Mouse (Mus musculus): ENCODE measurements at regions not wholly inside any gene's neighbourhood (a gene's known extent, or its start where the extent isn't known, plus 50 kb on each side); places are given as distances from the start of the nearest gene placed in this dataset.

GRCm38 (mm10) chr8:49631286-49631685 lies 787.5 kb upstream of the Tenm3 start:
- DNase-seq, result no peak

- DNase-seq, result no peak
Observed at GRCm38 (mm10) chr8:49627966-49628495, 784.3 kb upstream of the Tenm3 start.

GRCm38 (mm10) chr8:49595501-49595900 lies 751.8 kb upstream of the Tenm3 start:
- DNase-seq, result no peak

GRCm38 (mm10) chr8:49567423-49567822 lies 723.7 kb upstream of the Tenm3 start:
- DNase-seq, result no peak

GRCm38 (mm10) chr8:49563499-49564279 lies 719.9 kb upstream of the Tenm3 start:
- no peak for DNase-seq

GRCm38 (mm10) chr8:49562976-49563375 lies 719.2 kb upstream of the Tenm3 start:
- DNase-seq, result no peak

- DNase-seq, result no peak
Observed at GRCm38 (mm10) chr8:49555724-49556457, 712.1 kb upstream of the Tenm3 start.

GRCm38 (mm10) chr8:49553175-49553574 lies 709.4 kb upstream of the Tenm3 start:
- no peak for DNase-seq

- DNase-seq, result no peak
Observed at GRCm38 (mm10) chr8:49543321-49543720, 699.6 kb upstream of the Tenm3 start.

- DNase-seq, result no peak
Observed at GRCm38 (mm10) chr8:49541337-49541736, 697.6 kb upstream of the Tenm3 start.

- DNase-seq, result no peak
Observed at GRCm38 (mm10) chr8:49533412-49534351, 689.9 kb upstream of the Tenm3 start.

- DNase-seq, result peak; percentile 4 to 15
Observed at GRCm38 (mm10) chr8:49529294-49529693, 685.5 kb upstream of the Tenm3 start.

GRCm38 (mm10) chr8:49492906-49493305 lies 649.2 kb upstream of the Tenm3 start:
- DNase-seq, result no peak

- DNase-seq, result no peak
Observed at GRCm38 (mm10) chr8:49485284-49485683, 641.5 kb upstream of the Tenm3 start.

- DNase-seq, result no peak
Observed at GRCm38 (mm10) chr8:49481476-49481992, 637.8 kb upstream of the Tenm3 start.

GRCm38 (mm10) chr8:49465911-49466518 lies 622.3 kb upstream of the Tenm3 start:
- no peak for DNase-seq

GRCm38 (mm10) chr8:49465070-49465469 lies 621.3 kb upstream of the Tenm3 start:
- DNase-seq, result no peak

GRCm38 (mm10) chr8:49462602-49463001 lies 618.9 kb upstream of the Tenm3 start:
- no peak for DNase-seq

GRCm38 (mm10) chr8:49461724-49462473 lies 618.1 kb upstream of the Tenm3 start:
- DNase-seq, result no peak

- no peak for DNase-seq
Observed at GRCm38 (mm10) chr8:49445444-49445843, 601.7 kb upstream of the Tenm3 start.

GRCm38 (mm10) chr8:49441270-49441669 lies 597.5 kb upstream of the Tenm3 start:
- no peak for DNase-seq
